ENCODE assay signal across 9 mouse cellular contexts in genomic region chr4:109116938-109117337, GRCm38 (mm10).
DNase-seq lines count a peak whose midpoint lies in the region; ATAC-seq and TF ChIP-seq lines count a peak whose summit lies in the region.
"Had no signal": no experiment of that assay in that cellular context is flagged by ENCODE, and none has a peak within 500 bp of the region (broad histone marks: within the 10 kb centered on the region; RNA-seq: fewer than 3 reads in every experiment).

No protein-coding gene starts in this region.

- H3K4me3 ChIP-seq in lung, adult 2 months (replicated peaks; ENCODE audit: extremely low read depth, low read depth, low read length) = peak overlapping the region; percentile 48
- H3K4me3 ChIP-seq in embryonic facial prominence, embryonic 14.5 days (ENCODE audit: low read depth, low read length) = peak overlapping the region; percentile 60
- H3K4me3 ChIP-seq in intestine, embryonic 15.5 days (replicated peaks) = peak overlapping the region; percentile 55
- H3K4me3 ChIP-seq in thymus, adult 2 months (ENCODE audit: control insufficient read depth, insufficient read depth, low read length) = no peak overlapping the region

- H3K27ac ChIP-seq in embryonic facial prominence, embryonic 14.5 days (replicated peaks; ENCODE audit: low read depth, low read length) = peak overlapping the region; percentile 85
- H3K27ac ChIP-seq in intestine, embryonic 15.5 days = no peak overlapping the region
- no peak overlapping the region for H3K27ac ChIP-seq in thymus, adult 2 months (ENCODE audit: control insufficient read depth, insufficient read depth, low read length)

- H3K36me3 ChIP-seq in embryonic facial prominence, embryonic 14.5 days (ENCODE audit: control insufficient read depth, insufficient read depth, low read length) = no peaks in the 10 kb centered on the region
- no peaks in the 10 kb centered on the region for H3K36me3 ChIP-seq in intestine, embryonic 15.5 days
- H3K36me3 ChIP-seq in thymus, adult 2 months (ENCODE audit: control insufficient read depth, insufficient read depth, low read length) = no peaks in the 10 kb centered on the region

- WGBS in lung, adult 2 months = 7% methylated on average over 6 of the region's 6 CpGs
- WGBS in embryonic facial prominence, embryonic 14.5 days = 22% methylated on average over 6 of the region's 6 CpGs
- WGBS in intestine, embryonic 15.5 days = 17% methylated on average over 6 of the region's 6 CpGs
- WGBS in thymus, adult 2 months = 12% methylated on average over 6 of the region's 6 CpGs

- TF ChIP-seq POLR2A in lung, adult 2 months (IDR thresholded peaks at IDR 0.05; ENCODE audit: borderline replicate concordance, extremely low read depth, low read depth, low read length) = no peak
- no peak for TF ChIP-seq POLR2A in thymus, adult 2 months (IDR thresholded peaks at IDR 0.05; ENCODE audit: control insufficient read depth, extremely low read depth, insufficient read depth, low read length, poor library complexity)

- peaks cover 18% of the 10 kb centered on the region for H3K4me1 ChIP-seq in lung, adult 2 months (ENCODE audit: control insufficient read depth, insufficient read depth, low read length)
- peaks cover 19% of the 10 kb centered on the region for H3K4me1 ChIP-seq in embryonic facial prominence, embryonic 14.5 days (ENCODE audit: control insufficient read depth, insufficient read depth, low read length)
- peaks cover 9% of the 10 kb centered on the region; the same call in 1 of the 2 replicates for H3K4me1 ChIP-seq in intestine, embryonic 15.5 days (replicated peaks)
- peaks cover 10% of the 10 kb centered on the region for H3K4me1 ChIP-seq in thymus, adult 2 months (replicated peaks; ENCODE audit: control insufficient read depth, insufficient read depth, low read length)

- TF ChIP-seq CTCF in lung, adult 2 months (IDR thresholded peaks at IDR 0.05; ENCODE audit: insufficient read depth, low read length) = no peak
- TF ChIP-seq CTCF in thymus, adult 2 months (IDR thresholded peaks at IDR 0.05; ENCODE audit: borderline replicate concordance, control insufficient read depth, extremely low read depth, insufficient read depth, low read length, poor library complexity) = no peak

- H3K4me2 ChIP-seq in embryonic facial prominence, embryonic 14.5 days (ENCODE audit: low read depth, low read length) = peak overlapping the region; percentile 61
- H3K4me2 ChIP-seq in intestine, embryonic 15.5 days (replicated peaks) = peak overlapping the region; percentile 77

- no peak for DNase-seq in lung, adult 2 months
- DNase-seq in lung, postnatal 25 days (ENCODE audit: low spot score) = no peak
- DNase-seq in embryonic facial prominence, embryonic 14.5 days (ENCODE audit: low spot score) = no peak
- peak; percentile 31 for DNase-seq in naive thymus-derived CD4-positive, alpha-beta T cell, adult 2 months (ENCODE audit: low read depth)
- no peak for DNase-seq in frontal cortex, postnatal 14 days (ENCODE audit: low spot score in 2 of 2)
- no peak for DNase-seq in thymus, adult 2 months
- DNase-seq in spleen, postnatal 4 days (ENCODE audit: low spot score in 2 of 2) = no peak
- DNase-seq: gastrocnemius, postnatal 25 days had no signal

- no peak for ATAC-seq in embryonic facial prominence, embryonic 14.5 days (ENCODE audit: low read depth)
- no peak for ATAC-seq in intestine, embryonic 15.5 days

- H3K27me3 ChIP-seq in embryonic facial prominence, embryonic 14.5 days (replicated peaks; ENCODE audit: control insufficient read depth, insufficient read depth, low read length) = no peaks in the 10 kb centered on the region
- H3K27me3 ChIP-seq in intestine, embryonic 15.5 days (replicated peaks) = no peaks in the 10 kb centered on the region
- H3K27me3 ChIP-seq in thymus, adult 2 months (ENCODE audit: control insufficient read depth, insufficient read depth, low read length) = no peaks in the 10 kb centered on the region

- H3K9me3 ChIP-seq in embryonic facial prominence, embryonic 14.5 days (ENCODE audit: control insufficient read depth, low read length) = no peaks in the 10 kb centered on the region
- H3K9me3 ChIP-seq in intestine, embryonic 15.5 days = no peaks in the 10 kb centered on the region

- peak overlapping the region; percentile 76 for H3K9ac ChIP-seq in embryonic facial prominence, embryonic 14.5 days (ENCODE audit: low read depth, low read length)
- H3K9ac ChIP-seq in intestine, embryonic 15.5 days = no peak overlapping the region
